Mouse (Mus musculus): Measurements from ENCODE around the gene Nme7. TPM values are rescaled to one million over a fixed set of nuclear protein-coding genes. Genes with fewer than 3 reads are reported as not detected.

The Nme7 gene
- total and polyA plus RNA-seq, 2 experiments from 2014 or later, result 17.6 to 25.8 TPM

GRCm38 (mm10) chr1:164408655-164409054 is 104.7 kb downstream of the Nme7 start:
- Histone ChIP-seq H3K27ac (ENCODE audit: low read depth, low read length) (no peak overlapping the region), H3K9ac (replicated peaks; ENCODE audit: low read length, poor library complexity, severe bottlenecking) (no peak overlapping the region), H3K36me3 (ENCODE audit: insufficient read depth, low read length) (no peaks in the 10 kb centered on the region), H3K27me3 (ENCODE audit: insufficient read depth, low read length) (no peaks in the 10 kb centered on the region), H3K4me3 (ENCODE audit: low read depth, low read length) (no peak overlapping the region), H3K9me3 (ENCODE audit: low read length) (no peaks in the 10 kb centered on the region), H3K4me2 (ENCODE audit: low read depth, low read length, poor library complexity, severe bottlenecking) (no peak overlapping the region), H3K4me1 (ENCODE audit: insufficient read depth, low read length) (no peaks in the 10 kb centered on the region)
- DNase-seq (ENCODE audit: low spot score), result no peak
- no peak for ATAC-seq (ENCODE audit: low FRiP score)
- no peak for TF ChIP-seq CTCF (IDR thresholded peaks at IDR 0.05)
- 26% methylated on average over 2 of the region's 2 CpGs for WGBS

DNA sequence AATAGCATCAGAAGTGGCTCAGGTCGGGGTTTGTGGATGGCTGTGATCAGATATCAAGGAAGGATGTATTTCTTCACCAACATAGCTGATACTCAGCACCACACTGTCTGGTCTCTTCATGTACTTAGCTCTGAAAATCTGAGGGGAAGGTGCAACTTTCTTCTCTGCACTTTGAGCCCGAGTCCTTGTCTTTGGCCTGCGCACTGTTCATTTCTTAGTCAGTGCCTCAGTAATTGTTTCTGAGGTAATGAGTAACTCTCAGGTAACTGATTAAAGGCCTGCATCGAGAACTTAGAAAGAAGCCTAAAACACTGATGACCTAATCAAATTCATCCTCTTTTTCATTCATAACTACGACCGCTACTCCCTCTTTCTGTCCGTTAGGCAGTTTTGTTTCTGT is 107.4 kb downstream of the Nme7 start:
- TF ChIP-seq CTCF (IDR thresholded peaks at IDR 0.05), result no peak
- 93% methylated on average over 7 of the region's 7 CpGs for WGBS
- ATAC-seq (ENCODE audit: low FRiP score) (no peak), DNase-seq (ENCODE audit: low spot score) (no peak)
- H3K9ac ChIP-seq (replicated peaks; ENCODE audit: low read length, poor library complexity, severe bottlenecking), result no peak overlapping the region
- H3K4me2 ChIP-seq (ENCODE audit: low read depth, low read length, poor library complexity, severe bottlenecking), result no peak overlapping the region
- no peak overlapping the region for H3K27ac ChIP-seq (ENCODE audit: low read depth, low read length)
- no peaks in the 10 kb centered on the region for H3K36me3 ChIP-seq (ENCODE audit: insufficient read depth, low read length)
- H3K4me3 ChIP-seq (ENCODE audit: low read depth, low read length), result no peak overlapping the region
- H3K27me3 ChIP-seq (ENCODE audit: insufficient read depth, low read length), result no peaks in the 10 kb centered on the region
- H3K4me1 ChIP-seq (ENCODE audit: insufficient read depth, low read length), result no peaks in the 10 kb centered on the region
- H3K9me3 ChIP-seq (ENCODE audit: low read length), result no peaks in the 10 kb centered on the region

DNA sequence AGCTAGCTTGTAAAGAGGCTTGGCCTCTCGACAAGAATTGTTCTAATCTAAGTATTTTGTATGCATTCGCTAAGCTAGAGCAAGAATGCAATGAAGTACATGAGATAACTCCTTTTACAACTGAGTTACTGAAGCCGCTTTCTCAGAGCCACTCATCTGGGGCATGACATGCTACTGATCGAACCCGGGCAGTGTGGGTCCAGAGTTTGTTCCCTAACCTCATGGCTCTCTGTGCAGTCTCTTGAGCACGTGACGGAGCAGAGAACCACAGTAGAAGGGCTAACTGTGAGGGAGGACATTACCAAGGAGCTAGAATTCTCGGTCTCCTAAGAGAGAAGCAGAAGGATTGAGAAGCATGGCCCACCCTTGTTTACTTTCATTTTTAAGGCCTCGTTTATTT is 109.0 kb downstream of the Nme7 start:
- Histone ChIP-seq H3K27ac (ENCODE audit: low read depth, low read length) (no peak overlapping the region), H3K27me3 (ENCODE audit: insufficient read depth, low read length) (no peaks in the 10 kb centered on the region), H3K9me3 (ENCODE audit: low read length) (no peaks in the 10 kb centered on the region), H3K4me2 (ENCODE audit: low read depth, low read length, poor library complexity, severe bottlenecking) (no peak overlapping the region), H3K4me1 (ENCODE audit: insufficient read depth, low read length) (no peaks in the 10 kb centered on the region), H3K4me3 (ENCODE audit: low read depth, low read length) (no peak overlapping the region), H3K36me3 (ENCODE audit: insufficient read depth, low read length) (no peaks in the 10 kb centered on the region), H3K9ac (replicated peaks; ENCODE audit: low read length, poor library complexity, severe bottlenecking) (no peak overlapping the region)
- no peak for DNase-seq (ENCODE audit: low spot score)
- ATAC-seq (ENCODE audit: low FRiP score), result no peak
- 98% methylated on average over 9 of the region's 9 CpGs for WGBS
- TF ChIP-seq CTCF (IDR thresholded peaks at IDR 0.05), result no peak

DNA sequence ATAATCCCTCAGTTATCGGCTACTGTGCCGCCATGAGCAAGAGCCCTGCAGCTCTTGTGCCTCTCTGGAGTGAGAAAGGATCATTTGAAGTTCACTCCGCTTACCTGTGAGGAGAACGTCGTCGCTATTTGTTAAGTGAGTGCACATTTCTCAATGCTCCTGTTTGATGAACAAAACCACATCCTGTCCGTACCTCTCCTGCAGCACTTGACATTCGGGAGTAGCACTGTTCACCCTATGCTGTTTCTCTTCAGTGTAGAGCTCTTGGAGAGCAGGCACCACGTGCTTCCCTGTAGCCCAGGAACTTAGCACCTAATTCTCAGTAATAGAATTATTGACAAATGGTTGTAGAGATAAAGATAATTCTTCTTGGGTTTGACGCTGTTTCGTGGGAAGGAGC is 109.7 kb downstream of the Nme7 start:
- no peaks in the 10 kb centered on the region for H3K36me3 ChIP-seq (ENCODE audit: insufficient read depth, low read length)
- H3K4me2 ChIP-seq (ENCODE audit: low read depth, low read length, poor library complexity, severe bottlenecking), result no peak overlapping the region
- H3K27ac ChIP-seq (ENCODE audit: low read depth, low read length), result no peak overlapping the region
- TF ChIP-seq CTCF (IDR thresholded peaks at IDR 0.05), result no peak
- DNase-seq (ENCODE audit: low spot score) (no peak), ATAC-seq (ENCODE audit: low FRiP score) (no peak)
- H3K9ac ChIP-seq (replicated peaks; ENCODE audit: low read length, poor library complexity, severe bottlenecking), result no peak overlapping the region
- H3K4me1 ChIP-seq (ENCODE audit: insufficient read depth, low read length), result no peaks in the 10 kb centered on the region
- no peaks in the 10 kb centered on the region for H3K27me3 ChIP-seq (ENCODE audit: insufficient read depth, low read length)
- no peak overlapping the region for H3K4me3 ChIP-seq (ENCODE audit: low read depth, low read length)
- no peaks in the 10 kb centered on the region for H3K9me3 ChIP-seq (ENCODE audit: low read length)
- 96% methylated on average over 11 of the region's 11 CpGs for WGBS

GRCm38 (mm10) chr1:164415347-164415751 is 111.4 kb downstream of the Nme7 start:
- 86% methylated on average over 2 of the region's 2 CpGs for WGBS
- Histone ChIP-seq H3K4me1 (ENCODE audit: insufficient read depth, low read length) (no peaks in the 10 kb centered on the region), H3K36me3 (ENCODE audit: insufficient read depth, low read length) (no peaks in the 10 kb centered on the region), H3K27ac (ENCODE audit: low read depth, low read length) (no peak overlapping the region), H3K9me3 (ENCODE audit: low read length) (no peaks in the 10 kb centered on the region), H3K4me2 (ENCODE audit: low read depth, low read length, poor library complexity, severe bottlenecking) (no peak overlapping the region), H3K4me3 (ENCODE audit: low read depth, low read length) (no peak overlapping the region), H3K27me3 (ENCODE audit: insufficient read depth, low read length) (no peaks in the 10 kb centered on the region), H3K9ac (replicated peaks; ENCODE audit: low read length, poor library complexity, severe bottlenecking) (no peak overlapping the region)
- no peak for TF ChIP-seq CTCF (IDR thresholded peaks at IDR 0.05)
- DNase-seq (ENCODE audit: low spot score), result no peak
- ATAC-seq (ENCODE audit: low FRiP score), result no peak

DNA sequence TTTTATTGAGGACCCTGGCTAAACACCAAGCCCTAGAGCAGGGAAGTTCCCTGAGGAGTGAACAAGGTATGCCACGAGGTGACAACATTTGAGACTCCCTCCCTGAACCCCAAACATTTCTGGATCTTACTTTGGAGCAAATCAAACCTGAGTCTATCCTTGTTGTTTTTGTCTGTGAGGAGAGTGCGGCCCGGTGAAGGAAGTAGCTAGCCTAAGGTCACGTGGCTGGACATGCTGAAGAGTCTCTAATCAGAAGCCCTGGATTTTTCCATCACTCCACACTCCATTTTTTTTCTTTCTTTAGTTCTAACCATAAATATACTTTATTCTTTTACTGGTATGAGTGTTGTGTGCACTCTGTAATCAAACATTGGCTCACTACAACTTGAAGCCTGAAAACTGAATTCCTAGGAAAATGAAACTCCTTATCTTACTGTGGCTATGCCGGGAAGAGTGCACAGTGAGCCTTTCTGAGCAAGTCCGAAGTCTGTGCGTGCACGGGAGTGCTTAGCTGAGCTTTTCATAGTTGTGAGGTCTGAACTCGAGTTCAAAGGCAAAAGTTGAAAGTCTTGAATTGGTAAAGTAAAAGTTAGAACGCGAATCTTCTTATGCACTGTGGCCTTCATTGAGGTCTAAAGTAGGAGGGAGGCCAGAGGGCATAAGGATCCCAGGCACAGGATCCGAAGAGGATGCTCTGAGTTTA is 112.9 kb downstream of the Nme7 start:
- Histone ChIP-seq H3K4me1 (ENCODE audit: insufficient read depth, low read length) (no peaks in the 10 kb centered on the region), H3K27ac (ENCODE audit: low read depth, low read length) (no peak overlapping the region), H3K9ac (replicated peaks; ENCODE audit: low read length, poor library complexity, severe bottlenecking) (no peak overlapping the region), H3K4me2 (ENCODE audit: low read depth, low read length, poor library complexity, severe bottlenecking) (no peak overlapping the region), H3K9me3 (ENCODE audit: low read length) (no peaks in the 10 kb centered on the region), H3K27me3 (ENCODE audit: insufficient read depth, low read length) (no peaks in the 10 kb centered on the region), H3K36me3 (ENCODE audit: insufficient read depth, low read length) (no peaks in the 10 kb centered on the region), H3K4me3 (ENCODE audit: low read depth, low read length) (no peak overlapping the region)
- DNase-seq (ENCODE audit: low spot score), result no peak
- WGBS, result 91% methylated on average over 12 of the region's 12 CpGs
- no peak for ATAC-seq (ENCODE audit: low FRiP score)
- no peak for TF ChIP-seq CTCF (IDR thresholded peaks at IDR 0.05)

Measured in midbrain, postnatal 0 days (tissue).